Mouse (Mus musculus): ENCODE results near the gene Six4. TPM values are rescaled to one million over a fixed set of nuclear protein-coding genes. Genes with fewer than 3 reads are reported as not detected.
"Not testable (repeated sequence)": the region's sequence is repeated elsewhere in the genome, so short reads cannot be mapped to it uniquely, and the experiment has no call there.

Six4 gene
- 1 to 10 TPM in 2 of 4 experiments, under 1 TPM in 2; 0.94 to 1.4 (median 1.0) TPM for total RNA-seq (2022)

GRCm38 (mm10) chr12:73113196-73113595 is at the start of gene Six4:
Gene Six4, minus strand, starts transcription at chr12:73113456.
- DNase-seq = peak; percentile 54

- peak; percentile 34 for DNase-seq
Observed at GRCm38 (mm10) chr12:73162408-73163181, 49.3 kb upstream of the Six4 start.

- no peak for DNase-seq
Observed at GRCm38 (mm10) chr12:73160341-73160740, 47.1 kb upstream of the Six4 start.

- DNase-seq = no peak
Observed at GRCm38 (mm10) chr12:73154150-73154549, 40.9 kb upstream of the Six4 start.

GRCm38 (mm10) chr12:73151038-73151437 is 37.8 kb upstream of the Six4 start:
- DNase-seq = not testable (repeated sequence)

- no peak for DNase-seq
Observed at GRCm38 (mm10) chr12:73147236-73147635, 34.0 kb upstream of the Six4 start.

- DNase-seq = no peak
Observed at GRCm38 (mm10) chr12:73140732-73141131, 27.5 kb upstream of the Six4 start.

- no peak for DNase-seq
Observed at GRCm38 (mm10) chr12:73125250-73125649, 12.0 kb upstream of the Six4 start.

- peak; percentile 42 for DNase-seq
Observed at GRCm38 (mm10) chr12:73123093-73124041, 10.1 kb upstream of the Six4 start, which contains the start of gene Mnat1. Gene Mnat1, plus strand, starts transcription at chr12:73123717.

GRCm38 (mm10) chr12:73112326-73113087 is 749 bp downstream of the Six4 start:
- no peak for DNase-seq

- DNase-seq = no peak
Observed at GRCm38 (mm10) chr12:73111561-73112325, 1.5 kb downstream of the Six4 start.

- peak; percentile 28 for DNase-seq
Observed at GRCm38 (mm10) chr12:73110431-73111111, 2.7 kb downstream of the Six4 start.

- DNase-seq = no peak
Observed at GRCm38 (mm10) chr12:73107821-73108220, 5.4 kb downstream of the Six4 start.

- no peak for DNase-seq
Observed at GRCm38 (mm10) chr12:73103713-73104112, 9.5 kb downstream of the Six4 start.

- no peak for DNase-seq
Observed at GRCm38 (mm10) chr12:73098593-73098992, 14.7 kb downstream of the Six4 start.

GRCm38 (mm10) chr12:73096177-73096576 is 17.1 kb downstream of the Six4 start:
- DNase-seq = not testable (repeated sequence)

- DNase-seq = no peak
Observed at GRCm38 (mm10) chr12:73094605-73095004, 18.7 kb downstream of the Six4 start.

GRCm38 (mm10) chr12:73094189-73094588 is 19.1 kb downstream of the Six4 start:
- no peak for DNase-seq

- no peak for DNase-seq
Observed at GRCm38 (mm10) chr12:73090672-73091335, 22.5 kb downstream of the Six4 start.

- no peak for DNase-seq
Observed at GRCm38 (mm10) chr12:73088911-73089310, 24.3 kb downstream of the Six4 start.

All from adrenal gland, adult 8-10 months (tissue).